Mouse (Mus musculus) gastrocnemius, adult 2 months (tissue): ENCODE results near the gene Cyb5d1. TPM values are rescaled to one million over a fixed set of nuclear protein-coding genes. Genes with fewer than 3 reads are reported as not detected.

Source experiments
- DNase-seq: peaks from one replicate; pipeline ENCODE4 v3.0.0; 2022
- H3K27ac ChIP-seq: fragments of 200-600 bp; 2 replicates; pipeline ENCODE4 v1.8.1; 2022; ENCODE audit warnings: mild to moderate bottlenecking
- H3K4me3 ChIP-seq: fragments of 200-600 bp; 2 replicates; pipeline ENCODE4 v1.8.1; 2022; ENCODE audit warnings: mild to moderate bottlenecking, moderate library complexity
- CTCF ChIP-seq: fragments of 200-600 bp; IDR thresholded peaks from 2 replicates; pipeline ENCODE4 v1.8.1; 2022; ENCODE audit warnings: antibody characterized with exemption, mild to moderate bottlenecking, moderate library complexity
- intact Hi-C: fragments of 180-260 bp; cut with DNase I; formaldehyde crosslinking; loops from one replicate; pipeline ENCODE4 v1.15.1; 2025
- total RNA-seq, 2 experiments: library from RNA; stranded (reverse); gene quantifications; 2 replicates each; pipeline ENCODE4 v1.2.3; 2021

Cyb5d1 gene
- total RNA-seq, 2 experiments from 2014 or later = 34.9 to 36.0 TPM

DNA sequence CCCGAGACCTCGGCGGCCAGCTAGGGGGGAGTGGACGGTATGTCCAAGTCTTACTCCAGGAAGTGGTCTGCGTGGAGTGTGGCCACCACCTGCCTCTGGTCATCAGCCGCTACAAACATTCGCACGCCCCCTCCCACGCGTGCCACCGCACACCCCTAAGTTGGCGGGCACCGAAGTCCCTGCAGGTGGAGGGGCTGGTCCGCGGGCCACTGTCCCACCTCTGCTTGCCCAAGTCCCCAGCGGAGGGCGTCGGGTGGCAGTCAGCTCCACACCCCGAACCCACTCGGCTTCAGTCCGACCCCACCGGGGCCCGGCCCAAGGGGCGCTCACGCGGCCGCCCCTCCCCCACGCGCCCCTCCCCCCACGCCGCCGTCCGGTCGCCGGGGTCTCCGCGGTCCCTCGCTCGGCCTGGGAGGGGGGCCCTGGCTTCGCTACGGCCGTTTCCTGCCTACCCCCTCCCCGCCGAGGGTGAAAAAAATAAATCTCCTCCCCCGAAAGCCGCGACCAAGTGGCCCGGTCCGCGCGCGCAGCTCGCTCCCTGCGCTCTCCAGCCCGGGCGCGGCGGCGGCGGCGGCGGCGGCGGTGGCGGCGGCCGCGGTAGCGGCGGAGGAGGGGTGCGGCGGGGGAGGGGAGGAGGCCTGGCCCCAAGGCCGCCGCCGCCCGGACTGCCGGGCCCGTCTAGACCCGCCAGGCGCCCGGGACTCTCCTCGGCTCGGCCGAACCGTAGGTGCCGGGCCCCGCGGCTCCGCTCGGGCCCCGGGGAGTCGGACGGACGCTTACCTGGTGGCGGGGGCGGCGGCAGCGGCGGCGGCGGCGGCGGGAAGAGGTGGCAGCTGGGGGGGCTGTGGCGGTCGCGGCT lies 26.8 kb downstream of the Cyb5d1 start:
- Histone ChIP-seq H3K4me3 (peak overlapping the region; percentile 89), H3K27ac (peak overlapping the region; percentile 94)
- peak; percentile 67 for DNase-seq
- no peak for TF ChIP-seq CTCF
- intact Hi-C loops = no loop called here

DNA sequence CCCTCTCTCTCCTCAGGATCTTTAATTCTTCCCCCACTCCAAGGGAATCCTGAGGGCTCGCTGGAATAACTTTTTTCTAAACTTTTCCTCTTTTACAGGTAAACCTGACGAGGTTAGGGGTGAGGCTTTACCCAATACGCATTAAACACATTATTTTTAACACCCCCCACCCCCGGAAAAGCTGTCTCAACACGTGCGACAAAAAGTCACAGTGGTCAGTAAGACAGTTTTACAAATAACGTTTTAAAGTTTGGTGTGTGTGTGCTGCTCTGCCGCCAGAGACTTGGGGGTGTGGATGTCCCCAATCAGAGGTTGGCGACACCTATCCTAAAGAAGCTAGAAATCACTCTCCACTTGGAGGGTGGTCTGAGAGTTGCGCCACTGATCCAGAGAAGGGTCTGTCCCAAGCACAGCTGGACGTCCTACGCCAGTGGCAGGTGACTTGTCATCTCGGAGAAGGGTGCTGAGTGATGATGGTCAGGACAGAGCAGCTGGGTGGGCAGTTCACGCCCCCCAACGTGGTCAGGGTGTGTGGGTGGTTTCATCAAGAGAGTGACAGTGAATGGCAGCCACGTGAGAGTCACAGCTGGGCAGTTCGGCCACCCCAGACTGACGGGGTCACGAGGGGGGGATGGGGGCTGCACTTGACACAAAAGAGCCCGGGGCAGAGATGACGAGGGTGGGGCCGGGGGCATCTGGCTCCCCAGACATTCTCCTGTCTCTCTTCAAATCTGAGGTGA lies 27.6 kb downstream of the Cyb5d1 start:
- intact Hi-C loops = no loop called here
- Histone ChIP-seq H3K27ac (peak overlapping the region; percentile 94), H3K4me3 (peak overlapping the region; percentile 89)
- no peak for TF ChIP-seq CTCF
- DNase-seq = no peak

DNA sequence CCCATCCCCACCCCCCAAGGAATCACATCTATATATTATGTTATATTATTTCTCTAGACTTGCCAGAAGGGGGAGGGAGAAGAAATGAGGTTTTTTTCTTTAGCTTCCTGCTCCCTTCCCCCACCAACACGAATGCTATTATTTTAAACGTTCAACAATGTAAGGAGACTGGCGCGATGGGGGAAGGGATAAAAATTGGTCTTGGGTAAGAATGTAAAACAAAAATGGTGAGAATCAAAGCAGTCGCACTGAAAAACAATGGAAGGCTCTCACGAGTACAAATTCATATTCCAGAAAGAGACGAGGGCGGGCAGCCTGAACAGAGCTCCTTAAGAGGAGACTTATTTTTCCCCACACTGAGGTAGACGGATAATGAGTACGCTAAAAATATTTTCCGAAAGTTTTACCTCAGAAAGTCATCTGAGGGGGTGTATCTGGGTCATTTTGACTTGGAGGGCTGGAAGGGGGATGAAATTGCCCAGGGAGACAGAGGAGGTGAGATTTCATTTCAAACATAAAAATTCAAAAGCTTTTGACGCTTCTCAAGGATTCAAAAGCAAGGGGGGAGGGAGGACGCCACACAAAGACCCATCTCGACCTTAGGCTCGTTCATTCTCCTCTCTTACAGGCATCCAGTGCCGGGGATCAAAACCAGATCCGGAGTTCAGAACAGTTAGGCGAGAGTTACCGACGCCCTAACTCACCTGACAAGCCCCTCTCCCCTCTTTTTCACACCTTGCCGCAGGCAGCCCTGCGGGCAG lies 28.4 kb downstream of the Cyb5d1 start:
- intact Hi-C loops = no loop called here
- H3K4me3 ChIP-seq = peak overlapping the region; percentile 89
- H3K27ac ChIP-seq = peak overlapping the region; percentile 94
- no peak for DNase-seq
- no peak for TF ChIP-seq CTCF

DNA sequence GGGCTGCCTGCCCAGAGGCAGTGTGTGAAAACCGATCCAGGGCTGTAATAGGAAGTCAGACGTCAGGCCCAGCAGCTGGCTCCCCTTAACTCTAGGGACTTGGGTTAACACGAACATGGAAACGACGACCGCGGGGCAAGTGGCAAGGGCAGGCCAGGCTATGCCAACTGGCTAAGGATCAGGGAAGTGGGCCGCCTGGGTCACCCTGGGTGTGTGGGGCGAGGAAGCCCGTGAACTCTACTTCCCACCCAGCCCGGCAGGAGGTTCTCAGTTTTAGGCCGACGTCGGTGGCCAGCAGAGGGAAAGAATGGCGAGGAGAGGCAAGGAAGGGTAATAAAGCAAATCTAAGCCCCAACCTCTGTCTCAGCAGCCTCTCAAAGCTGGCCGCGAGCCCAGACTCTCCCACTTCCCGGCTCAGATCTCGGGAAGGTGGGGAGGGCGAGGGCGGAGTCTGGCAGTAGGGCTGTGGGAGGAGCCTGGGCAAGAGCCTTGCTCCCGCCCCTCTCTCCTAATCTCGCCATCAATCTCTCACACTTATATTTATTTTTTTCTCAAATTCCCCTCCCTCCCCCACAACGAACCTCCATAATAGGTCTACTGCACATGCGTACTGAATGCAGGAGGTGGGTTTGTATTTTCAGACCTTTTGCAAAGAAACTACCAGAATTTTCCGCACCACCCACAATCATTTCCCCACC lies 29.1 kb downstream of the Cyb5d1 start:
- H3K27ac ChIP-seq = peak overlapping the region; percentile 94
- intact Hi-C loops = no loop called here
- H3K4me3 ChIP-seq = peak overlapping the region; percentile 89
- peak; percentile 95 for DNase-seq
- TF ChIP-seq CTCF = peak; percentile 18; the same call in 1 of the 2 replicates

DNA sequence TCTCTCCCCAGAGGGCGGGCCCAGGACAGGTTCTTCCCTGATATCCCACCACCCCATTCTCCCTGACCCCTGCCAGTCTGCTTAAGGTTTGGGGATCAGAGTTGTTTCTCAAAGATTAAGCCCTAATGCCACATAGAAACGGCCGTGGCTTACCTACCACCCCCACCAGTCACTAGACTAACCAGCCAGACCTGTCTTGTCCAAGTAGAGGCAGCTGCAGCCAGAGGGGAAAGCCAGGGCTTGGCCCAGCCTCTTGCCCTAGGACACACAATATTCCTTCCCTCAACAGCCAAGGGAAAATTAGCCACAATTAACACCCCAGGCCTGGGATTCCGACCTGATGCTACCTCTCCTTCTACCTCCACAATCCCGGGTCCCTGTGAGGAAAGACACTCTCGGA lies 29.7 kb downstream of the Cyb5d1 start:
- no peak for TF ChIP-seq CTCF
- intact Hi-C loops = loop anchor here (2.0 kb wide), 1 partner anchor 39 kb away; the partner anchor contains the start of gene Kcnab3
- peak overlapping the region; percentile 94 for H3K27ac ChIP-seq
- DNase-seq = no peak
- H3K4me3 ChIP-seq = peak overlapping the region; percentile 89

DNA sequence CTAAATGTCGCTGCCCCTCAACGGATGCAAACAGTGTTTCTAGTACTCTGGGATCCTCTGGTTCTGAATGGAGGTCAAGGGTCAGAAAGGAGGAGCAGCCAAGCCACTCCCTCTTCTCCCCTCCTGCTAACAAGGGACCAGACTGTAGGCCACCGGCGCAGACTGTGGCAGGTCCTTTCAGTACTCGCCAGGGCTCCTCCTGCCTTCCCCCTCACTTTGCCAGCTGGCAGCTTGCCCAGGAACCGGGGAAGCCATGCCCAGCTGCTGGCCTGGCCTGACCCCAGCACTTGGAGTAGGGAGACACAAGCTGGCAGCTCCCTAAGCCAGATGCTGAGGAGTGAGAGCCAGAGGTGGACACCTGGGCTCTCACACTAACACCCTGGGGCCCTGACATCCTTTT lies 30.5 kb downstream of the Cyb5d1 start:
- peak; percentile 98 for DNase-seq
- Histone ChIP-seq H3K4me3 (peak overlapping the region; percentile 34), H3K27ac (peak overlapping the region; percentile 94)
- intact Hi-C loops = loop anchor here (2.0 kb wide), 1 partner anchor 38 kb away; the partner anchor contains the start of gene Kcnab3
- TF ChIP-seq CTCF = no peak

DNA sequence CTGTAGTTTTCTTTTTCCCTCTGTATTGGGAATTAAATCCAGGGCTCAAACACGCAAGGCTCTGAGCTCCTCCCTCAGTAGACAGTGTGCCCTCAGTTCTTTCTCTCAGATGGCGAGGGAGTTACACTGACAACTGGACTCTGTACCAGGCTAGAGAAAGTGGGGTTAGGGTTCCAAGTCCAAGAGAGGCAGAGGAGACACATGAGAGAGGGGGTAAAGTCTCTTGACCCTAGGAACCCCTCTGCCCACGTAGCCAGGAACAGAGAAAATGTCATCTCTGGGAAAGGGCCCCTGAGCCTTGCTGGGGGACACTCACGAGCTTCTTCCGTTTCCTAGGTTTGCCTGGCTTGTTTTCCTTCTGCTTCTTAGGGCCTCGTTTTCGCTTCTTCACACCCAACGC lies 31.1 kb downstream of the Cyb5d1 start:
- no peak for DNase-seq
- no peak for TF ChIP-seq CTCF
- intact Hi-C loops = loop anchor here (2.0 kb wide), 1 partner anchor 38 kb away; the partner anchor contains the start of gene Kcnab3
- peak overlapping the region; percentile 34 for H3K4me3 ChIP-seq
- peak overlapping the region; percentile 94 for H3K27ac ChIP-seq

DNA sequence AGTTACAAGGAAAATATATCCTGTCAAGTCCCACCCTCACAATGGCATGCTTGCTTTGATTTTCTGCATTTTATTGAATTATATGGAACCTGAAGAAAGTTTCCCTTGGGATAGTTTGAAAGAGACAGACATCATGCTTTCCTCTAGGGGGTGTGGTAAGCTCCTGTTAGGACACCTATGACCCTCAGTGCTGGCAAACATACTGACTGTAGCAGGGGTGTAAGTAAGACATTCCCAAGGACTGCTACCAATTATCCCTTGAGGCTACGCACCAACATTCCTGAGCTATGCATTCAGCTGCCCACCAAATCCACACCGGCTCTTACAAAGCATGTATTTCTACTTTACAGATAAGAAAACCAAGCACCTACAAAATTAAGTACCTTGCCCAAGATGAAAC lies 33.0 kb downstream of the Cyb5d1 start:
- no peak overlapping the region for H3K4me3 ChIP-seq
- intact Hi-C loops = no loop called here

DNA sequence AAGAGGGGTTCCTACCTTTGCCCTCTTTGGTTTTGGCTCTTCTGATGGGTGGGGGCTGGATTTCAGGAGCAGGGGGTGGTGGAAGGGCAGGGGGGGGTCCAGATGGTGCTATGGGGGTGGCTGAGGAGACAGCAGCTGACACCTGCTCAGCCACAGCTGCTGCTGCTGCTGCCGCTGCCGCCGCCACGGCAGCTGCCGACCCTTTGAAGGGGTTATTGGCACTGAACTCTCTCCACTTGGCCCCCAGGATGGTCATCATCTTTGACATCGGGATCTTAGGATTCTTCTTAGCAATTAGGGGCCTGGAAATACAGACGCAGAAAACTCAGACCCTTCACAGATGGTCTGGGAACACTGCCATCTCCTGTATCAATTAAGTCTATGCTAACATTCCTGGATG lies 33.4 kb downstream of the Cyb5d1 start:
- Histone ChIP-seq H3K4me3 (no peak overlapping the region), H3K27ac (no peak overlapping the region)
- TF ChIP-seq CTCF = no peak
- intact Hi-C loops = no loop called here
- DNase-seq = no peak

More for the DNA sequence above, 33.0 kb downstream of the Cyb5d1 start:
- TF ChIP-seq CTCF = no peak
- DNase-seq = no peak
- no peak overlapping the region for H3K27ac ChIP-seq

DNA sequence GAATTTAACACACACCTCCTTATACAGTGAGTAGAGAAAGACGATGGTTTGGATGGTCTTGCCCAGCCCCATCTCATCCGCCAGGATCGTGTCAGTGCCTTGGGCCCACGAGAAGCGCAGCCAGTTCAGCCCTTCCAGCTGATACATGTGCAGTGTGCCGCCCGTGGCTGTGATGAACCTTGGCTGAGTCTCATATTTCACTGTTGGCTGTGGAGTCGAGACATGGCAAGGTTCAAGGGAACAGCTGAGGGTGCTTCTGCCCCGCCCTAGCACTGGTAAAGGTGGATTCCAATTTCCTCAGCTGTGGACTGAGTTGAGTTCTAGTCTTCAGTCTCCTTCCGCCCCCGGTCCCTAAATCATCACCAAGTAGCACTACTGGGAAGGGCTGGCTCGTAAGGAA lies 37.7 kb downstream of the Cyb5d1 start:
- Histone ChIP-seq H3K4me3 (no peak overlapping the region), H3K27ac (peak overlapping the region; percentile 38; the same call in 1 of the 2 replicates)
- TF ChIP-seq CTCF = no peak
- intact Hi-C loops = no loop called here
- peak; percentile 80 for DNase-seq

DNA sequence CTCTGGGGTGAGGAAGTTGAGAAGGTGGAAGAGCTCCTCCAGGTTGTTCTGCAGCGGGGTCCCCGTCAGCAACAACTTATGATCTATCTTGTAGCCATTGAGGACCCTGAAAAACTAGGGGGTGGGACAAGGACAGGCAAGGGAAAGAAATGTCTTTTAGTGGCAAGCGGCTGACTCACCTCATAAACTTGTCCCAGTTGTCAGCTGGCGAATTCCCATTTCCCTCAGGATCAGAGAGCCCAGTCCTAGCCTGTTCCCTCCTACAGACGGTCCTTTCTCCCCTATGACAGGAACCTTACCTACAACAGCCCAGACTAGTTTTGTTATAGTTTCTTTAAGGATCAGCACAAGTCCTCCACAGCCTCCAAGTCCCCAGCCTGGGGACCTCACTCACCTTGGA lies 38.9 kb downstream of the Cyb5d1 start:
- Histone ChIP-seq H3K27ac (no peak overlapping the region), H3K4me3 (no peak overlapping the region)

DNA sequence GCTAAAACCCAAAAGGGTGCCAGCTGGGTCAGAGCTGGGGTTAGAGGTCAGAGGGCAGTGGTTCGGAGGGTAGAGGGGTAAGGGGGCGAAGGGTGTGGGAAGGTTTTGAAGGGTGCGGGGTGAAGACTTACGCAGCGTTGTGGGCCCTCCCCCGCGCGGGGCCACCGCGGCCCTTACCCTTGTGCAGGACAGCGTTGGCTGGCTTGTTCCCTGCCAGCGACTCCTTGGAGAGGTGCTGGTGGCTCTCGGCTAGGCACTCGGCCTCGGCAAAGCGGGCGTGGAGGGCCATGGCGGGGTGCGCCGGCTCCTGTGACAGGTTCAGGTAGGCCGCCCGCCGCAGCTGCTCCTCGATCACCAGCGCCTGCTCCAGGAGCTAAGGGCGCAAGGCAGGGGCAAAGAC lies 49.0 kb downstream of the Cyb5d1 start:
- Histone ChIP-seq H3K4me3 (no peak overlapping the region), H3K27ac (no peak overlapping the region)
- intact Hi-C loops = no loop called here
- DNase-seq = no peak
- TF ChIP-seq CTCF = no peak

More for the DNA sequence above, 38.9 kb downstream of the Cyb5d1 start:
- TF ChIP-seq CTCF = no peak
- DNase-seq = no peak
- intact Hi-C loops = no loop called here

Other genes starting within 250 kb of the Cyb5d1 start
- not detected for gene Alox12b, start 238.6 kb downstream of the Cyb5d1 start, total RNA-seq
- gene Alox8, start 197.8 kb downstream of the Cyb5d1 start, total RNA-seq = not detected
- not detected for gene Gucy2e, start 158.6 kb downstream of the Cyb5d1 start, total RNA-seq
- 1 to 10 TPM; 1.4 to 2.0 TPM for gene Cntrob, start 71.9 kb downstream of the Cyb5d1 start, total RNA-seq
- 10 to 100 TPM; 37.7 to 46.4 TPM for gene Trappc1, start 71.7 kb downstream of the Cyb5d1 start, total RNA-seq
- not detected for gene Kcnab3, start 69.4 kb downstream of the Cyb5d1 start, total RNA-seq
- not detected for gene Rnf227, start 55.2 kb downstream of the Cyb5d1 start, total RNA-seq
- gene Chd3, start 26.2 kb downstream of the Cyb5d1 start, total RNA-seq = 1 to 10 TPM; 6.8 to 9.4 TPM
- gene Naa38, start 144 bp downstream of the Cyb5d1 start, total RNA-seq = 10 to 100 TPM; 62.4 to 86.0 TPM
- gene Tmem88, start 2.6 kb upstream of the Cyb5d1 start, total RNA-seq = 1 to 10 TPM; 6.5 to 7.4 TPM
- gene Kdm6b, start 18.0 kb upstream of the Cyb5d1 start, total RNA-seq = 10 to 100 TPM; 23.9 to 24.5 TPM
- under 1 TPM; 0.05 to 0.25 TPM for gene Dnah2, start 153.5 kb upstream of the Cyb5d1 start, total RNA-seq
- gene Efnb3, start 164.6 kb upstream of the Cyb5d1 start, total RNA-seq = under 1 TPM; 0.47 to 0.48 TPM
- gene Wrap53, start 184.6 kb upstream of the Cyb5d1 start, total RNA-seq = 1 to 10 TPM; 3.2 to 3.4 TPM
- gene Trp53, start 184.7 kb upstream of the Cyb5d1 start, total RNA-seq = 10 to 100 TPM; 12.9 to 16.5 TPM
- gene Atp1b2, start 210.3 kb upstream of the Cyb5d1 start, total RNA-seq = 100 to 1,000 TPM; 271 to 389 TPM
- not detected for gene Shbg, start 222.3 kb upstream of the Cyb5d1 start, total RNA-seq
- gene Sat2, start 226.4 kb upstream of the Cyb5d1 start, total RNA-seq = 1 to 10 TPM; 2.6 to 3.2 TPM
- gene Fxr2, start 237.4 kb upstream of the Cyb5d1 start, total RNA-seq = 100 to 1,000 TPM in 1 of 2 experiments, 10 to 100 TPM in 1; 90.6 to 104 TPM